Mouse (Mus musculus) midbrain, postnatal 0 days (tissue): ENCODE results near the gene Traf3ip1. TPM values are rescaled to one million over a fixed set of nuclear protein-coding genes. Genes with fewer than 3 reads are reported as not detected.

Experiments
- ATAC-seq: fragments of 200-750 bp; cut with Nextera tagmentation; 2 replicates; pipeline ENCODE4 v1.8.0; 2017; ENCODE audit warnings: moderate number of reproducible peaks, mild to moderate bottlenecking, moderate TSS enrichment, moderate library complexity; ENCODE audit not compliant: low FRiP score
- DNase-seq: peaks from one replicate; pipeline ENCODE4 v3.0.0-alpha.2; 2015; ENCODE audit warnings: low spot score
- H3K27ac ChIP-seq: fragments of 300-500 bp; sonication (generic); 2 replicates; pipeline ENCODE4 v1.5.1; 2014; ENCODE audit warnings: low read depth, mild to moderate bottlenecking, low read length, mixed read lengths
- H3K27me3 ChIP-seq: fragments of 300-500 bp; sonication (generic); 2 replicates; pipeline ENCODE4 v1.6.1; 2014; ENCODE audit warnings: low read length, control low read depth, mixed read lengths; ENCODE audit not compliant: insufficient read depth
- H3K36me3 ChIP-seq: fragments of 300-500 bp; sonication (generic); 2 replicates; pipeline ENCODE4 v1.6.1; 2014; ENCODE audit warnings: low read length, control low read depth, mixed read lengths; ENCODE audit not compliant: insufficient read depth
- H3K4me1 ChIP-seq: fragments of 300-500 bp; sonication (generic); 2 replicates; pipeline ENCODE4 v1.6.1; 2014; ENCODE audit warnings: mild to moderate bottlenecking, control low read depth, antibody characterized with exemption, low read length, mixed read lengths; ENCODE audit not compliant: insufficient read depth
- H3K4me2 ChIP-seq: fragments of 300-500 bp; sonication (generic); 2 replicates; pipeline ENCODE4 v1.6.1; 2014; ENCODE audit warnings: low read depth, mild to moderate bottlenecking, low read length, mixed read lengths; ENCODE audit not compliant: poor library complexity, severe bottlenecking
- H3K4me3 ChIP-seq: fragments of 300-500 bp; sonication (generic); 2 replicates; pipeline ENCODE4 v1.5.1; 2014; ENCODE audit warnings: low read depth, mild to moderate bottlenecking, low read length, moderate library complexity
- H3K9ac ChIP-seq: fragments of 300-500 bp; sonication (generic); replicated peaks from 2 replicates; pipeline ENCODE4 v1.6.1; 2014; ENCODE audit warnings: mild to moderate bottlenecking, low read length, moderate library complexity, mixed read lengths; ENCODE audit not compliant: poor library complexity, severe bottlenecking
- H3K9me3 ChIP-seq: fragments of 300-500 bp; sonication (generic); 2 replicates; pipeline ENCODE4 v1.6.1; 2016; ENCODE audit warnings: low read length, control low read depth
- CTCF ChIP-seq: IDR thresholded peaks from 2 replicates; pipeline ENCODE4 v1.5.1; 2016; ENCODE audit warnings: antibody characterized with exemption, mild to moderate bottlenecking
- WGBS: fragments of 180-500 bp; shearing (Covaris S2); extraction: QIAGEN DNeasy Blood & Tissue Kit; methylation state at CpG from one replicate; pipeline ENCODE4 v1.1.7; 2014; 5-methylcytosine and 5-hydroxymethylcytosine counted together
- polyA plus RNA-seq: library from polyadenylated mRNA; unstranded; fragments of >200 nt; fragmentation: Nextera tagmentation; extraction: Ambion mirVana; gene quantifications from 2 replicates; pipeline ENCODE4 v1.2.1, GENCODE M21; 2015
- total RNA-seq: library from RNA; depleted of rRNA; stranded (reverse); fragments of >200 nt; gene quantifications from 2 replicates; pipeline ENCODE4 v1.2.3, GENCODE M21; 2014

Traf3ip1 gene
- total and polyA plus RNA-seq, 2 experiments from 2014 or later: 7.0 to 17.3 TPM

GRCm38 (mm10) chr1:91456301-91456801 is 38.1 kb upstream of the Traf3ip1 start:
- Histone ChIP-seq H3K27ac (peak overlapping the region; percentile 43; the same call in 1 of the 2 replicates), H3K27me3 (no peaks in the 10 kb centered on the region), H3K4me1 (peaks cover 14% of the 10 kb centered on the region; the same call in 1 of the 2 replicates), H3K4me3 (no peak overlapping the region), H3K4me2 (peak overlapping the region; percentile 33), H3K9me3 (no peaks in the 10 kb centered on the region), H3K9ac (0 out of 2 replicates have a peak overlapping the region, but pooled peaks have one; percentile 14), H3K36me3 (no peaks in the 10 kb centered on the region)
- no peak for TF ChIP-seq CTCF
- peak; percentile 70 for DNase-seq
- WGBS: 23% methylated on average over 11 of the region's 11 CpGs
- ATAC-seq: no peak

GRCm38 (mm10) chr1:91457116-91457515 is 37.3 kb upstream of the Traf3ip1 start:
- Histone ChIP-seq H3K27me3 (no peaks in the 10 kb centered on the region), H3K9ac (no peak overlapping the region), H3K4me3 (no peak overlapping the region), H3K4me1 (peaks cover 14% of the 10 kb centered on the region; the same call in 1 of the 2 replicates), H3K9me3 (no peaks in the 10 kb centered on the region), H3K4me2 (0 out of 2 replicates have a peak overlapping the region, but pooled peaks have one; percentile 80), H3K36me3 (no peaks in the 10 kb centered on the region), H3K27ac (no peak overlapping the region)
- DNase-seq (no peak), ATAC-seq (no peak)
- 91% methylated on average over 4 of the region's 4 CpGs for WGBS
- TF ChIP-seq CTCF: no peak

DNA sequence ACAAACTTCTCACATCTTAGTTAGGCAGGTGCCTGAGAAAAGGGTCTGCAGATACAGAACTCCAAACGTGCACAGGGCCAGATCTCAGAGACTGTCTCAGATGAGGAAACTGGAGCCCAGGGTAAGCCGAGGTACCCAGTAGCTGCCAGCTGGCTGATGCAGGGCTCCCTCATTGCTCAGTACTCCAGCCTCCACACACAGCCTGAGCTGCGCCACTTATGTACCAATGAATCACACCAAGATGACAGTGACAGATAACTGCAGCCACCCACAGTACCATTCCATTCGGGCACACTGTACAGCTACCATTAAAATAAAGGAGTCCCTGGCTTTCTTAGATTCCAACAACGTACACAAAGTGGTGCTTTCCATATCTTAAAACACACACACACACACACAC is 36.7 kb upstream of the Traf3ip1 start:
- Histone ChIP-seq H3K27me3 (no peaks in the 10 kb centered on the region), H3K27ac (no peak overlapping the region), H3K4me2 (peak overlapping the region; percentile 80), H3K9me3 (no peaks in the 10 kb centered on the region), H3K4me3 (peak overlapping the region; percentile 77), H3K4me1 (peaks cover 14% of the 10 kb centered on the region; the same call in 1 of the 2 replicates), H3K9ac (0 out of 2 replicates have a peak overlapping the region, but pooled peaks have one; percentile 74), H3K36me3 (no peaks in the 10 kb centered on the region)
- 71% methylated on average over 5 of the region's 5 CpGs for WGBS
- ATAC-seq: no peak
- no peak for TF ChIP-seq CTCF
- DNase-seq: peak; percentile 17

DNA sequence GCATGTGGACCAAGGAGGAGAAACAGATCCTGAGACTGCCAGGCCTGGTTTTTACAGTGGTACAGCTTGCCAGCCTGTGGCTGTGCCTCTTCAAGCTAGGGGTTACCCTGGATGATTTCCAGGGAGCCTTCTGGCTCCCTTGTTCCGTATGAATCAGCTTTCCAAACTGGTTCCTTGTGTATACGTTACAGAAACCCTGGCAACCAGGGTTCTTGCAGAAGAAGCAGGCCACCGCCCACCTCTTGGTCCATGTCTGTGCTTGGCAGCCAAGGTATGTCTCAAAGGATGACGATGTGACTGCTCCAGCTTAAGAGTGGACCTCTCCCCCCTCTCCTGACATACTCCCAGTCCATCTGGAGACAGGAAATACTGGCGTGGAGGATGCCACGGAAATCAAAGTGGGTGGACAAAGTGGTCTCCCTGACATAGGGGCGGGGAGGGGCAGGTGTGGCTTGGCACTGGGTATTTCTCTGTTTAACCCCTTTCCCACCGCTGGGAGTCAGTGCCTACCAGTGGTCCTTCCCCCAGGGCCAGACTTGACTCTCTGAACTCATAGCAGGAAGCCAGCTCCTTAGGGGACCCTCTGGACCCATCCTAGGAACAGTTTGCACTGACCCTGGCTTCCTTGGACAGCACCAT is 36.1 kb upstream of the Traf3ip1 start:
- peak overlapping the region; percentile 80 for H3K4me2 ChIP-seq
- H3K9me3 ChIP-seq: no peaks in the 10 kb centered on the region
- peak overlapping the region; percentile 75 for H3K27ac ChIP-seq
- H3K36me3 ChIP-seq: no peaks in the 10 kb centered on the region
- H3K27me3 ChIP-seq: no peaks in the 10 kb centered on the region
- DNase-seq (peak; percentile 94), ATAC-seq (peak; percentile 5; the same call in 1 of the 2 replicates)
- WGBS: 21% methylated on average over 8 of the region's 8 CpGs
- peak overlapping the region; percentile 74 for H3K9ac ChIP-seq
- H3K4me1 ChIP-seq: peaks cover 14% of the 10 kb centered on the region; the same call in 1 of the 2 replicates
- H3K4me3 ChIP-seq: peak overlapping the region; percentile 77
- TF ChIP-seq CTCF: peak; percentile 16; the same call in 1 of the 2 replicates

DNA sequence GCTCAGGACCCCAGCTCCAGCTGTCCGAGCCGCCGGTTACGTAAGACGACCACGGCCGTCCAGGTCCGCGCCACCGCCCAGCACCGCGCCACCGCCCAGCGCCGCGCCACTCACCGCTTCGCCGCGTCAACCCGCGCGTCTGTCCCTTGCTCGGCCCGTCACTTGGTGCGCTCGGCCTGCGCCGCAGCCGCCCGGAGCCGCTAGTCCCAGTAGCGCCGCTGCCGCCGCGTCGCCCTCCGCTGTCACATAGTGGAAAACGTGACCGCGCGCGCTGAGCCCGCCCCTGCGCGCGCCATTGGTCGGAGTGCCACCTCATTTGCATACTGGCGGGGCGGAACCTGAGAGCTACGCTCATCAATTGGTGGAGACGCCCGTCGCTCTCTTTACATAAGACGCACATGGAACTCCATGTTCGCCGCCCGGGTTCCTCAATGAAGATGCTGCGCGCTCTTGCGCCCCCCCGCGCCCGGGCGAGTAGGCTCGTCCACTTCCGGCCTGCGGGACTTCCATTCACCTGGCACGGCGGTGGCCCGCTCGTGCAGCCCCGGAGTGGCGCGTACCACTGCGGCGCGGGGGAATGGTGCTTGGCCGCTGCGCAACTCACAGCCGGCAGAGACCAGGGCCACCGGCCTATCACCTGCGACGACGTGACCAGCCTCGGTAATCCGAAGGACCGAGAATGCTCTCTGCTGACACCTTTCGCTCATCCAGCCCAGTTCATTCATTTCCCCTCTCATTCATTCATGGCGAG is 35.2 kb upstream of the Traf3ip1 start, which contains the start of gene Per2:
Gene Per2 (minus strand): TSS at position 266 of the 751 bp plus-strand sequence.
- no peaks in the 10 kb centered on the region for H3K27me3 ChIP-seq
- H3K9ac ChIP-seq: peak within 1 kb of the TSS; percentile 74
- peak within 1 kb of the TSS; percentile 75 for H3K27ac ChIP-seq
- under 1% methylated on average over 90 of the region's 91 CpGs for WGBS
- H3K4me2 ChIP-seq: peak within 1 kb of the TSS; percentile 80
- peak; percentile 100 for DNase-seq
- H3K4me1 ChIP-seq: peaks cover 14% of the 10 kb centered on the region; the same call in 1 of the 2 replicates
- no peaks in the 10 kb centered on the region for H3K36me3 ChIP-seq
- H3K4me3 ChIP-seq: peak within 1 kb of the TSS; percentile 77
- peak; percentile 96 for ATAC-seq
- no peaks in the 10 kb centered on the region for H3K9me3 ChIP-seq
- TF ChIP-seq CTCF: peak; percentile 65
